Mouse (Mus musculus) activated CD4-positive, CD25-positive, alpha-beta regulatory T cell, adult 4 months (primary cell): ENCODE measurements at regions not wholly inside any gene's neighbourhood (a gene's known extent, or its start where the extent isn't known, plus 50 kb on each side); places are given as distances from the start of the nearest gene placed in this dataset.
"Not testable (repeated sequence)": the region's sequence is repeated elsewhere in the genome, so short reads cannot be mapped to it uniquely, and the experiment has no call there.

Experiments
- ATAC-seq: one replicate; pipeline ENCODE4 v1.8.0; 2017

DNA sequence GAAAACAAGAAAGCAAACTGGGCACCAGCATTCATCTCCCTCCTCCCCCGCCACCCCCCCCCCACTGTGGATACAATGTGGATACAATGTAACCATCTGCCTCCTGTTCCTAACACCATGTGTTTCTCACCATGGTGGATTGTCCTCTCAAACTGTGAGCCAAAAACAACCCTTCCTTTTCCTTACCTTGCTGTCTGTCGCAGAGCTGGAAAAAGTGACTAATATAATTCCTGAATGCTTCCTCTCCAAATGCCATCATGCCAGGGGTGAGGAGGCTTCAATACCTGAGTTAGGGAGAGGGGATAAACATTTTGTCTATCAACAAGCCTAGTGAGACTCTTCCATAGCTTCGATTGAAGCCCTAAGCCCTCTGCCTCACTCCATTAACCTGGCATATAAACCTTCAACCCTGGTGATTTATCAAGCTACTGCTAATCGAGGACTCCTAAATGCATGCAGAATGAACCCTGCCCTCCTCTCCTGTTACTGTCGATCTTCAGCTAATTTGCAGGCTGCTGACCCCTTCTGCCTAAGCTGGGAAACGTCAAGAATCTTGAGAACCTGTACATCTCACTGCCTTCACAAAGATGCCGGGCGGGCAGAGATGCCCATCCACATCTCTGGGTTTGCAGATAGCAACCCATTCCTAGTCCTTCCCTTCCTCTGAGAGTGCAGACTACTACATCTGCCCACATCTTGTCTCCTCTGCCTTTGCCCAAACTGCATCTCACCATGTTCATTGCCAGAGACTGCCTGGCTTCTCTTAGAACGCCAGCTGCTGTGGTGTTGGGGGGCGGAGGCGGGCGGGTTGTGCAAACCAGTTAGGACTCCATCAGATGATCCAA is 184.3 kb upstream of the Rpl38 start:
- no peak for ATAC-seq

DNA sequence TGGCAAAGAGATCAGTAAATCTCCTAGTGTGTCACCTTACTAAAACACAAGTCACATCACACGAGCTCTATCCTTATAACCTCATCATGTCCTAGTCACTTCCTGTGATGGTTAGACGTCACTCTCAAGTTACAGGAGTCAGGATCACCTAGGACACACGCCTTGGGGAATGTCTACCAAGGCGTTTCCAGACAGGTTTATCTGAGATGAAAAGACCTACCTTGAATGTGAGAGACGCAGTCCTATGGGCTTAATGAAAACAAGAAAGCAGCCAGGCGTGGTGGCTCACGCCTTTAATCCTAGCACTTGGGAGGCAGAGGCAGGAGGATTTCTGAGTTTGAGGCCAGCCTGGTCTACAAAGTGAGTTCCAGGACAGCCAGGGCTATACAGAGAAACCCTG is 185.0 kb upstream of the Rpl38 start:
- not testable (repeated sequence) for ATAC-seq

DNA sequence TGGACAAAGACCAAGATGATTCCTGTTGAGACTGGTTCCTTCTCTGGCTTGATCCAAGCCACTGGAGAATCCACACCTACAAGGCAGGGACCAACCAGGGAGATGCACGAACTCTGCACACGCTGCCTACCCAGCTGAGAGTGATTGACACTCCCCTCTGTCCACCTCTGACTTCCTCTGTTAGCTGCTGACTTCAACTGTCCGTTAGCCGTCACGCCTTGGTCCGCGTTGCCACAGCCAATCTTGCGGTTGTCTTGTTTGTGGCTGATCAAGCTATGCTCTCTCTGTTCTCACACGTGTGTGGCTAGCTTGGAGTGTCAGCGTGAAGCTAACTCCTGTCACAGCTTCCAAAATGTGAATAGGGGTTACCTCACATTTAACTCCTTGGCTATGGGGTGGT is 186.3 kb upstream of the Rpl38 start:
- no peak for ATAC-seq

DNA sequence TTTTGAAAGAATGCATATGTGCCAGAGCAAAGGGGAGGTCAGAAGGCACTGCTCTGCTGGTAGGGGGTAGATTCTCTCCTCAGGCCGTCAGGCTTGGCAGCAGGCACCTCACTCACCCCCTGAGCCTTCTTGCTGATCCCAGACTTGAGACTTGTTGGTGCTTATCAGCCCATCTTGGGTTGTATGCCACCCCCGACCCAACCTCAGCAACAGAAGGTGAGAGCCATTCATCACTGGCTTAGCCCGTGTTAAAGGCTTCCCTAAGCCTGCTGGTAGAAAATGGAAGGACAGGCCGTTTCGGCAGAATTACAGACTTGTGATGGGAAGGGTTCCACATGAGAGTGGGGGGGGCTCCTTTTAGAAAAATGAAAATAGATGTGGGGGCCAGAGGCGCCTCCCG is 187.3 kb upstream of the Rpl38 start:
- ATAC-seq, result no peak

DNA sequence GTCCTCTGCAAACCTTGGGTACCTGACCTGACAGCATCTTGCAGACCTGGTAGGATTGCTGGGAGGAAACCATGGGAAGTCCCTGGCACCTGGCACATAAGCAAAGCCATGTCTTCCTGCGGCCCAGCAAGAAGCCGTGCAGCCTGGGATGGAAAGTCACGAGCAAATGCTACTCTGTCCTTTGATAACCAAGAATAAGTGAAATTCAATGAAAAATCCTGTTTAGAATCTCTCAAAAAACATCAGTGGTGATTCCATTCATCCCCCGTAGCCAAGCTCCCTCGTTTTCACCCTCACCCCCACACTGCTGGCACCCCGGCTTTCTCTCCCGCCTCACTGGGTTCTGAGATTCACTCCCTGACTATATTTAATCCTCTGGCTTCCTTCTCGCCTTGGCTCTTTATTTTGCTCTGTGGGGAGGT is 188.2 kb upstream of the Rpl38 start:
- no peak for ATAC-seq

DNA sequence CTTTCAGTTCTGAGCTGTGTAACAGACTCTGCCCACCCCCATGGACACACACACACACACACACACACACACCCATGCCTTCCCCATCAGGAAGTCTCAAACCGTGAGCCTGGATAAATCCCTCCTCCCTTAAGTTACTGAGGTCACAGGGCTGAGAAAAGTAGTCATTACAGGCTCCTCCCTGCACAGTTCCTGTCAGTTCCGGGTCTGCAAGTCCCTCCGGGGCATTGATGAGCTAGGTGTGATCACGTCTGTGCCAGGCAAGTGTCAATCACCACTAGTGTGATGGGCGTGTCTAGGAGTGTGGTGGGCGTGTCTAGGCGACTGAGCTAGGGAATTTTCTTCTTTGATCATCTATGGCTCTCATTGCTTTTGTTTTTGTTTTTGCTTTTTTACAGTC is 189.6 kb upstream of the Rpl38 start:
- ATAC-seq, result no peak

- no peak for ATAC-seq
Measured at GRCm38 (mm10) chr11:114477365-114477764, 191.0 kb upstream of the Rpl38 start.

DNA sequence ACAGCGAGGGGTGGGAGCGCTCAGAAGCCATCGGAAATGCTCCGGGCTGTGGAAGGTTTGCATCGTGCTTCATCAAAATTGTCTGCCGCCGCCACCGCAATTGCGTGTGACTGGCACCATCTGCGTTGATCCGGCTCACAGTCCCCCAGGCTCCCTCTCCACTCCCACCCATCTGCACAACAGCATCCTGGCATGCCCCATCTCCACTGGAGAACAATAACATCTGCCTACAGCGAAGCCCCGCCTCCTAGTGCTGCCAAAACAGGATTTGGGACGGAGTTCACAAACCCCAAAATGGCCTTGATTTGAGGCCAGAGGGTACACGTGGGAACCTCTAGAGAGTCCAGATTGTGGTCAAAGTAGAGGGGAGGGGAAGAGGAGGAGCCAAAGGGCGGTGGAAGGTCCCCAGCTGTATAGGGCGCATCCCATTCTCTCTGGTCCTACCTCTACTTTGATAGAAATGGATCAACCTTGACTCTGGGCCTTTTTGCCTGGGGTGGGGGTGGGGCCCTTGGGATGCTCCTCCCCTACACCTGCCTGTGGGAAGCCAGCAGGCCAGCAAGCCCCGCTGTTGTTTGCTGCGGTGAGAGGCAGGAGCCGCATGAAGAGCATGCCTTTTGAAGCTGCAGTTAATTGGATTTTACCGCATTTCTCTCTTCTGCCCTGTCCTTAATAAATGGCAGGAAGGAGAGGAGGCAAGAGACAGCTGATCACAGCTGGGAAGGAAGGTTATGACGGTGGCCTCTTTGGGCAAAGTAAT is 195.6 kb upstream of the Rpl38 start:
- ATAC-seq, result no peak

DNA sequence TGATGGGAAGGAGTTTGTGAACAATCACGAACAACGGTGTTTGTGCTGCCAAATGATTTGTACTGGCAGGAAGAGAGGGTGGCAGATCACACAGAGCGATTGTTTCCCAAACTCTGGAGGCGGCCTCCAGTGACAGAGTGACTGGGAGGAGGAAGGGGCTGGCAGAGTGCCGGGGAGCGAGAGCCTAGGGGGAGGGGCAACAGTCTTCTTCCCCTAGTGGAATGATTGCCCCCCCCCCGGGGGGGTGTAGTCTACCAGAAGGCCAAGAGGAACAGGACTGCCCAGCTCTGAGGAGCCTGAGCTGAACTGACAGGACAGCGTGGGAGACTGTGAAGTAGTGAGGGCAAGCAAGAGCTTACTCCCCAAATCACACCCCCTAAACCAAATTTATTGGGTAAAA is 199.9 kb upstream of the Rpl38 start:
- no peak for ATAC-seq

GRCm38 (mm10) chr11:114467803-114468202 is 200.5 kb upstream of the Rpl38 start:
- no peak for ATAC-seq

- no peak for ATAC-seq
Measured at GRCm38 (mm10) chr11:114465486-114465885, 202.8 kb upstream of the Rpl38 start.

- no peak for ATAC-seq
Measured at GRCm38 (mm10) chr11:114462755-114463374, 205.5 kb upstream of the Rpl38 start.

- ATAC-seq, result no peak
Measured at GRCm38 (mm10) chr11:114454876-114455330, 213.4 kb upstream of the Rpl38 start.

- ATAC-seq, result no peak
Measured at GRCm38 (mm10) chr11:114448776-114449401, 219.4 kb upstream of the Rpl38 start.

DNA sequence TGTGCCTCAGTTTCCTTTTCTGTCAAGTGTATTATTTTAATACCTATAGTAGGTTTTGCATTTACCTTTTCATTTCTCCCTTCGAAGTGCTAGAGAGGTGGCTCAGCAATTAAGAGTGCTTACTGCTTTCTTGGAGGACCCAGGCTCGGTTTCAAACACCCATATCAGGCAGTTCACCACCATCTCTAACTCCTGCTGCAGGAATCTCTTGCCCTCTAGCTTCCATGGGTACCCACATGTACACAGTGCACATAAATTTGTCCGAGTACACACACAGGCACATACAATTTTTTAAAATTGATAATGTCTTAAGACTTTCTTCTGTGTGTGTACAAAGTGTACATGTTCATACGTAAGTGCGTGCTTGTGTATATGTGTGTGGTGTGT is 220.9 kb upstream of the Rpl38 start:
- ATAC-seq, result no peak

DNA sequence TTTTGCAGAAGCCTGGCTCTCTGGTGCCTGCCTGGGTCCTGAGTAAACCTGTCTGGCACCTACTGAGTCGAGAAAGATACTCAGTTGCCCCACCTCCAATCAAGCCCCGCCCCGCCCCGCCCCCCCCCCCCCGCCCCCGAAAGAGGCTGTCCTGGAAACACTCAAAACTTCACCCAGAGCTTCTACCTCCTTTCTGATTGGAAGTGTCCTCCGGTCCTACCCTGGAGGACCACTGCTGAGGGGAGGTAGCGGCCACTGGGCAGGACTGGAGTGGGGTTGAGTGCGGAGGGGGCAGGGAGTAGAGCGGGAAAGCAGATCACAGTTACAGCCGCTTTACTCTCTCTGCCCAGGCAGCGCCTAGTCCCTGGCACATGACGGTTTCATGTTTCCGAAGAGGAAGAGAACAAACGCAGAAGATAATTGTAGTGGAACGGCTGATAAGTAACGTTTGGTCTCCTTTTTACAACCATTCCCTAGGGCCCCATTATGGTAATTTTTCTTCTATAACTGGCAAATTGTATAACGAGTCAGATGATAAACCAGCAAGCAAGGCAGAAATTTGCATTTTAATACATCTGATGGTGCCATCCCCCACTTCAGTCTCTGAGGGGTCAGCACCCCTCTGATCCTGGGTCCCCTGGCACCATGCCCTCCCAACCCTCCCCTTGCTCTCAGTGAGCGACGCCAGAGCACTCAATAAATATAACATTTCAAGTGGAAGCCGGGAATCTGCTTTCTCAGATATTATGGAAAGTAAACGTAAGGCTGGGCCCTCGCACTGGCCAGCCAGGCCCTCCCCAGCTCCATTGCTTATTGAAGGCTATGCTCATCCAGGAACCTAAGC is 221.5 kb upstream of the Rpl38 start:
- no peak for ATAC-seq

DNA sequence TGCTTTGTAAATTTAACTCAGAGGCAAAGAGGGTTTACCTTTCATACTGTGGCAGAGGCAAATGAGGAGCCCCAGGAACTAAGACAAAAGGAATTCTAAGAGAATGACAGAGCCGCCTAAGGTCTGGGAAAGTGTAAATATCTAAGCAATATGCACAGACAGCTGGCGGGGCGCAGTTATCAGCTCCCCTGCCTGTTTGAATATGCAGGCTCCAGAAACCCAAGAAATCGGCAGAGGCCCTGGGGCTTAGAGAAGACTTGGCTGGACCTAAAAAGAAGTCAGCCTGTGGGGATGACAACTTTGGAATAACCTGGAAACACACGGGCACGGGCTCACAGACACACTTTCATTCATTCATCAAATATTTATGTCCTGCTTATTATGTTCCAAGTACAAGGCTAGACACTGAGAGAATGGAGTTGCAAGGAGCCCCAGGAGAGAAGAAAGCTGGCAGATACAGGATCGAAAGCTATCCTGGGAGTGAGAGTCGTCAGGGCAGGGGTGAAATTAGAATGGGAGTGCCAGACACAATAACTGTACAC is 222.2 kb upstream of the Rpl38 start:
- ATAC-seq, result no peak

GRCm38 (mm10) chr11:114444211-114444610 is 224.1 kb upstream of the Rpl38 start:
- no peak for ATAC-seq

DNA sequence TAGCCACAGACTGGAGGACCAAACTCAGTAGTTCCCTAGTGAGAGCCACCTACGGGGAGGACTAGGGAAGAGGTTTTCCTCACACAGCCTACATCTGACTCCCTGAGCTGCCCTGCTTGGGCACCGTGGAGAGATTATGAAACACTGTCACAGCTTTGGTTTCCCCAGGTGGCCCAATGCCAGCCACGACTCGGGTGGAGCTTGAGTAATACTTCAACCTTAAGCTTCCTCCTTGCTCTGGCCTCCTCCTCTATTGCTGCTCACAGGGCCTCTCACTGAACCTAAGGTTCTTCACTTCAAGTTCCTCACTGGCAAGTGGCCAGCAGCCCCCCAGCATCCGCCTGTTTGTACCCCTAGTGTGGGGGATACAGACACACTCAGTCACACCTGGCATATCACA is 224.9 kb upstream of the Rpl38 start:
- no peak for ATAC-seq

- no peak for ATAC-seq
Measured at GRCm38 (mm10) chr11:114439314-114439713, 229.0 kb upstream of the Rpl38 start.

DNA sequence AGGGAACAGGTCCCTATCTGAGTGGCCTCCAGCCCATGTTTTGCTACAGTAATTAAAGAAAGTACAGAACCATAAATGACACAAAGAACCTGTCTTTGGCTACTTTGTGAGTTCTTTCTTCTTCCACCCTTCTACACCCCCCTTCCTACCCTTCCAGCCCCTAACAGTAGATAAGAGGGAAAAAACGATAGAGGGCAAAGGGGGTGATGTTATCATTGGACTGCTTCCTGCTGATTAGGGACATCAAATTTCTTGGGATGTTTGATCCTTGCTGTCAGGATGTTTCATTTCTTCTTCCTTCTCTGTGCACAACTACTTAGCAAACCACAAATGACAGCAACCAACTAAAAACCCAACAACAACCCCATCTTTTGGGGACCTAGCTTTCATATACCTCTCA is 232.5 kb upstream of the Rpl38 start:
- no peak for ATAC-seq

DNA sequence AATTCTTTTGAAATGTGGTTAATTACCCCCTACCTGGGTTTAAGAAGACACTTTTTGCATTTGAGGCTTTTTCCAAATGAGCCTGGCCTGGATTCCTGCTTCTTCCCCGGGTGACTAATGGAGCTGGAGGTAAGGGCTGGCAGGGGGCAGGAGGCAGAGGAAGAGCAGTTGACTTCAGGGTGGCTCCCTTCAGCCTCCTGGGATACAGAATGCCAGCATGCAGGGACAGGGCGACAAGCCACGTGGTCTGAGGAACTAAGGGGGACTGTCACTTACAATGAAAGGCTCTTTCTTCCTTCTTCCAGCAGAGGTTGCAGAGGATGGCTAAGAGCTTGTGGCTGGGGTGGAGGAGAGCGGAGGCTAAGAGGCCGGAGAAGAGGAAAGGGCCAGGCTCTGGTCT is 234.8 kb upstream of the Rpl38 start:
- no peak for ATAC-seq
